Mouse (Mus musculus) heart, embryonic 14.5 days (tissue): ENCODE measurements around the gene Nectin1. TPM values are rescaled to one million over a fixed set of nuclear protein-coding genes. Genes with fewer than 3 reads are reported as not detected.

Experiments used
- ATAC-seq: fragments of 200-750 bp; cut with Nextera tagmentation; 2 replicates; pipeline ENCODE4 v1.8.0; 2017; ENCODE audit warnings: low read depth, moderate TSS enrichment; ENCODE audit not compliant: insufficient number of reproducible peaks, insufficient read depth, low FRiP score
- H3K27ac ChIP-seq, 2 experiments: fragments of 200-500 bp in 1 of 2; fragments of 300-500 bp in 1 of 2; sonication (generic) in 1 of 2; replicated peaks in 1 of 2; 2 replicates each; pipeline ENCODE4 v1.5.1; 2012 to 2014; ENCODE audit warnings: low read depth in 2 of 2, low read length in 2 of 2, control low read depth in 1 of 2, mild to moderate bottlenecking in 1 of 2, mixed read lengths in 1 of 2; ENCODE audit not compliant: control insufficient read depth in 1 of 2, insufficient read depth in 1 of 2
- H3K27me3 ChIP-seq: fragments of 300-500 bp; sonication (generic); 2 replicates; pipeline ENCODE4 v1.6.1; 2014; ENCODE audit warnings: mild to moderate bottlenecking, low read length, control low read depth; ENCODE audit not compliant: control insufficient read depth, insufficient read depth
- H3K36me3 ChIP-seq: fragments of 300-500 bp; sonication (generic); 2 replicates; pipeline ENCODE4 v1.6.1; 2014; ENCODE audit warnings: mild to moderate bottlenecking, control low read depth, low read length, mixed read lengths; ENCODE audit not compliant: control insufficient read depth, insufficient read depth
- H3K4me1 ChIP-seq, 2 experiments: fragments of 200-500 bp in 1 of 2; fragments of 300-500 bp in 1 of 2; sonication (generic) in 1 of 2; 2 replicates each; pipeline ENCODE4 v1.6.1; 2012 to 2014; ENCODE audit warnings: low read length in 2 of 2, control low read depth in 1 of 2, mixed read lengths in 1 of 2; ENCODE audit not compliant: control insufficient read depth in 2 of 2, insufficient read depth in 2 of 2
- H3K4me2 ChIP-seq: fragments of 300-500 bp; sonication (generic); 2 replicates; pipeline ENCODE4 v1.6.1; 2014; ENCODE audit warnings: mild to moderate bottlenecking, low read length
- H3K4me3 ChIP-seq, 2 experiments: fragments of 200-500 bp in 1 of 2; fragments of 300-500 bp in 1 of 2; sonication (generic) in 1 of 2; 2 replicates each; pipeline ENCODE4 v1.5.1; 2012 to 2014; ENCODE audit warnings: low read length in 2 of 2, mild to moderate bottlenecking in 2 of 2, control low read depth in 1 of 2, low read depth in 1 of 2, moderate library complexity in 1 of 2; ENCODE audit not compliant: control insufficient read depth in 1 of 2, insufficient read depth in 1 of 2
- H3K9ac ChIP-seq: fragments of 300-500 bp; sonication (generic); 2 replicates; pipeline ENCODE4 v1.6.1; 2014; ENCODE audit warnings: mild to moderate bottlenecking, low read length
- H3K9me3 ChIP-seq: fragments of 300-500 bp; sonication (generic); 2 replicates; pipeline ENCODE4 v1.6.1; 2016; ENCODE audit warnings: low read length, control low read depth; ENCODE audit not compliant: control insufficient read depth
- WGBS: fragments of 180-500 bp; shearing (Covaris S2); extraction: QIAGEN DNeasy Blood & Tissue Kit; methylation state at CpG from one replicate; pipeline ENCODE4 v1.1.7; 2014; 5-methylcytosine and 5-hydroxymethylcytosine counted together
- polyA plus RNA-seq: library from polyadenylated mRNA; unstranded; fragments of >200 nt; fragmentation: Nextera tagmentation; extraction: Ambion mirVana; gene quantifications from 2 replicates; pipeline ENCODE4 v1.2.1, GENCODE M21; 2014

Gene Nectin1
- polyA plus RNA-seq, 1 experiment from 2014 or later, result 1.9 TPM

GRCm38 (mm10) chr9:43755928-43756327 lies 12.1 kb downstream of the Nectin1 start:
- no peak for ATAC-seq
- Histone ChIP-seq H3K27me3 (no peaks in the 10 kb centered on the region), H3K4me1 (peaks cover 24% of the 10 kb centered on the region in 2 experiments), H3K9me3 (no peaks in the 10 kb centered on the region), H3K4me2 (no peak overlapping the region), H3K27ac (no peak overlapping the region), H3K36me3 (no peaks in the 10 kb centered on the region), H3K9ac (no peak overlapping the region), H3K4me3 (no peak overlapping the region)
- 89% methylated on average over 2 of the region's 2 CpGs for WGBS

- no peak for ATAC-seq
- Histone ChIP-seq H3K36me3 (no peaks in the 10 kb centered on the region), H3K4me3 (no peak overlapping the region), H3K9me3 (no peaks in the 10 kb centered on the region), H3K4me2 (no peak overlapping the region), H3K9ac (no peak overlapping the region), H3K4me1 (peaks cover 24% of the 10 kb centered on the region in 2 experiments), H3K27me3 (no peaks in the 10 kb centered on the region), H3K27ac (no peak overlapping the region)
- WGBS, result 62% methylated on average over 10 of the region's 10 CpGs
Measured at GRCm38 (mm10) chr9:43757225-43757624, 13.4 kb downstream of the Nectin1 start.

- peaks cover 24% of the 10 kb centered on the region in 2 experiments for H3K4me1 ChIP-seq
- H3K9ac ChIP-seq, result no peak overlapping the region
- no peaks in the 10 kb centered on the region for H3K27me3 ChIP-seq
- H3K4me3 ChIP-seq, result no peak overlapping the region
- no peaks in the 10 kb centered on the region for H3K9me3 ChIP-seq
- no peaks in the 10 kb centered on the region for H3K36me3 ChIP-seq
- H3K27ac ChIP-seq, result no peak overlapping the region; a peak in 2 of 4 replicates
- no peak overlapping the region for H3K4me2 ChIP-seq
- WGBS, result 46% methylated on average over 5 of the region's 5 CpGs
- ATAC-seq, result no peak
Measured at GRCm38 (mm10) chr9:43757972-43758965, 14.5 kb downstream of the Nectin1 start.

- Histone ChIP-seq H3K9ac (no peak overlapping the region), H3K9me3 (peaks cover 6% of the 10 kb centered on the region; the same call in 1 of the 2 replicates), H3K4me3 (no peak overlapping the region), H3K36me3 (no peaks in the 10 kb centered on the region), H3K4me2 (no peak overlapping the region), H3K27ac (no peak overlapping the region), H3K27me3 (no peaks in the 10 kb centered on the region), H3K4me1 (peaks cover 17 to 19% of the 10 kb centered on the region in 2 experiments)
- 79% methylated on average over 12 of the region's 12 CpGs for WGBS
- ATAC-seq, result no peak
Measured at GRCm38 (mm10) chr9:43760078-43760477, 16.3 kb downstream of the Nectin1 start.

- Histone ChIP-seq H3K27me3 (no peaks in the 10 kb centered on the region), H3K27ac (no peak overlapping the region), H3K36me3 (no peaks in the 10 kb centered on the region), H3K9me3 (peaks cover 6% of the 10 kb centered on the region; the same call in 1 of the 2 replicates), H3K4me2 (no peak overlapping the region), H3K4me3 (no peak overlapping the region), H3K9ac (no peak overlapping the region), H3K4me1 (peaks cover 14 to 20% of the 10 kb centered on the region in 2 experiments)
- WGBS, result 61% methylated on average over 5 of the region's 5 CpGs
- ATAC-seq, result no peak
Measured at GRCm38 (mm10) chr9:43761181-43761820, 17.5 kb downstream of the Nectin1 start.

- H3K4me3 ChIP-seq, result no peak overlapping the region
- 71% methylated on average over 3 of the region's 3 CpGs for WGBS
- no peak overlapping the region for H3K27ac ChIP-seq
- ATAC-seq, result no peak
- H3K36me3 ChIP-seq, result no peaks in the 10 kb centered on the region
- H3K27me3 ChIP-seq, result no peaks in the 10 kb centered on the region
- peaks cover 6% of the 10 kb centered on the region; the same call in 1 of the 2 replicates for H3K9me3 ChIP-seq
- no peak overlapping the region for H3K4me2 ChIP-seq
- no peak overlapping the region for H3K9ac ChIP-seq
- peaks cover 14 to 20% of the 10 kb centered on the region in 2 experiments for H3K4me1 ChIP-seq
Measured at GRCm38 (mm10) chr9:43761941-43762340, 18.2 kb downstream of the Nectin1 start.

- Histone ChIP-seq H3K9ac (no peak overlapping the region), H3K4me3 (no peak overlapping the region), H3K4me2 (no peak overlapping the region), H3K4me1 (peaks cover 0 to 4% of the 10 kb centered on the region in 2 experiments; a peak in 2 of 4 replicates), H3K27ac (no peak overlapping the region), H3K27me3 (no peaks in the 10 kb centered on the region), H3K9me3 (peaks cover 6% of the 10 kb centered on the region; the same call in 1 of the 2 replicates), H3K36me3 (no peaks in the 10 kb centered on the region)
- ATAC-seq, result no peak
- WGBS, result 48% methylated on average over 14 of the region's 14 CpGs
Measured at GRCm38 (mm10) chr9:43765419-43766179, 21.8 kb downstream of the Nectin1 start.
